ENCODE assay signal across 7 mouse cellular contexts in genomic region chr6:117907301-117907978, GRCm38 (mm10). TPM values are rescaled to one million over a fixed set of nuclear protein-coding genes. Genes with fewer than 3 reads are reported as not detected.
DNase-seq lines count a peak whose midpoint lies in the region; ATAC-seq and TF ChIP-seq lines count a peak whose summit lies in the region.

No protein-coding gene starts in this region.

- no peaks in the 10 kb centered on the region for H3K27me3 ChIP-seq in intestine, postnatal 0 days (replicated peaks; ENCODE audit: control insufficient read depth, insufficient read depth, low read length)
- H3K27me3 ChIP-seq in limb, embryonic 13.5 days: no peaks in the 10 kb centered on the region
- H3K27me3 ChIP-seq in midbrain, embryonic 15.5 days (replicated peaks): no peaks in the 10 kb centered on the region

- peak; percentile 78 for ATAC-seq in intestine, postnatal 0 days
- peak; percentile 70 for ATAC-seq in limb, embryonic 13.5 days (ENCODE audit: low FRiP score, low read depth)
- ATAC-seq in midbrain, embryonic 15.5 days (replicated peaks): peak; percentile 51

- under 1% methylated on average over 61 of the region's 77 CpGs for WGBS in intestine, postnatal 0 days
- WGBS in limb, embryonic 13.5 days: under 1% methylated on average over 68 of the region's 77 CpGs
- under 1% methylated on average over 66 of the region's 77 CpGs for WGBS in midbrain, embryonic 15.5 days

- H3K36me3 ChIP-seq in intestine, postnatal 0 days (ENCODE audit: control insufficient read depth, insufficient read depth): no peaks in the 10 kb centered on the region
- no peaks in the 10 kb centered on the region for H3K36me3 ChIP-seq in limb, embryonic 13.5 days
- H3K36me3 ChIP-seq in midbrain, embryonic 15.5 days (replicated peaks): no peaks in the 10 kb centered on the region

- DNase-seq in adrenal gland, postnatal 10 days: peak; percentile 94
- DNase-seq in embryo, embryonic 9.5 days (ENCODE audit: extremely low spot score): peak; percentile 86
- peak; percentile 79 to 90 for DNase-seq in gastrocnemius, postnatal 4 days (ENCODE audit: low spot score in 2 of 2)
- DNase-seq in spleen, postnatal 10 days (ENCODE audit: low spot score in 2 of 2): peak; percentile 81 to 92

- peak overlapping the region; percentile 95 for H3K4me3 ChIP-seq in intestine, postnatal 0 days (ENCODE audit: low read depth, low read length)
- H3K4me3 ChIP-seq in limb, embryonic 13.5 days: peak overlapping the region; percentile 99
- peak overlapping the region; percentile 71 for H3K4me3 ChIP-seq in midbrain, embryonic 15.5 days

- peak overlapping the region; percentile 99 for H3K9ac ChIP-seq in intestine, postnatal 0 days (ENCODE audit: low read depth, low read length)
- H3K9ac ChIP-seq in limb, embryonic 13.5 days: peak overlapping the region; percentile 98
- H3K9ac ChIP-seq in midbrain, embryonic 15.5 days: peak overlapping the region; percentile 68

- H3K9me3 ChIP-seq in intestine, postnatal 0 days (ENCODE audit: control insufficient read depth): no peaks in the 10 kb centered on the region
- no peaks in the 10 kb centered on the region for H3K9me3 ChIP-seq in limb, embryonic 13.5 days
- H3K9me3 ChIP-seq in midbrain, embryonic 15.5 days: no peaks in the 10 kb centered on the region

- H3K27ac ChIP-seq in intestine, postnatal 0 days (ENCODE audit: low read depth, low read length): peak overlapping the region; percentile 99
- peak overlapping the region; percentile 96 for H3K27ac ChIP-seq in limb, embryonic 13.5 days
- peak overlapping the region; percentile 94 for H3K27ac ChIP-seq in midbrain, embryonic 15.5 days

- H3K4me2 ChIP-seq in intestine, postnatal 0 days (replicated peaks; ENCODE audit: low read depth): peak overlapping the region; percentile 79
- peak overlapping the region; percentile 81 for H3K4me2 ChIP-seq in limb, embryonic 13.5 days (replicated peaks)
- H3K4me2 ChIP-seq in midbrain, embryonic 15.5 days: peak overlapping the region; percentile 100

- H3K4me1 ChIP-seq in intestine, postnatal 0 days (replicated peaks; ENCODE audit: control insufficient read depth, insufficient read depth, low read length): no peaks in the 10 kb centered on the region
- H3K4me1 ChIP-seq in limb, embryonic 13.5 days: peaks cover 28% of the 10 kb centered on the region
- peaks cover 26% of the 10 kb centered on the region for H3K4me1 ChIP-seq in midbrain, embryonic 15.5 days

- no peak; the same call in 1 of the 2 replicates for TF ChIP-seq CTCF in intestine, postnatal 0 days (IDR thresholded peaks at IDR 0.05; ENCODE audit: low read depth)

RNA-seq across cellular contexts. Expression of gene Hnrnpf, which starts 7.3 kb away (rescaled TPM):
- 100 to 1,000 TPM; 424 to 432 TPM for total RNA-seq in adrenal gland, postnatal 10 days (2021)
- total RNA-seq in gastrocnemius, postnatal 4 days (2021): 100 to 1,000 TPM; 299 to 333 TPM
- 340 and 353 TPM in 2 replicates for polyA plus RNA-seq in intestine, postnatal 0 days (2015; fragmentation: Nextera tagmentation; extraction: Ambion mirVana)
- polyA plus RNA-seq in limb, embryonic 13.5 days (2015; fragmentation: Nextera tagmentation; extraction: Ambion mirVana): 668 and 681 TPM in 2 replicates
- 258 and 279 TPM in 2 replicates for polyA plus RNA-seq in midbrain, embryonic 15.5 days (2015; fragmentation: Nextera tagmentation; extraction: Ambion mirVana)

RNA-seq across cellular contexts. Expression of gene Fxyd4, which starts 30.1 kb away (rescaled TPM):
- total RNA-seq in adrenal gland, postnatal 10 days (2021): not detected
- not detected for total RNA-seq in gastrocnemius, postnatal 4 days (2021)
- 0.27 and 0.55 TPM in 2 replicates for polyA plus RNA-seq in intestine, postnatal 0 days (2015; fragmentation: Nextera tagmentation; extraction: Ambion mirVana)
- 2.7 and 4.7 TPM in 2 replicates for polyA plus RNA-seq in limb, embryonic 13.5 days (2015; fragmentation: Nextera tagmentation; extraction: Ambion mirVana)
- polyA plus RNA-seq in midbrain, embryonic 15.5 days (2015; fragmentation: Nextera tagmentation; extraction: Ambion mirVana): 2.8 and 4.7 TPM in 2 replicates

RNA-seq across cellular contexts. Expression of gene Zfp239, which starts 45.5 kb away (rescaled TPM):
- 1 to 10 TPM; 1.9 to 2.7 TPM for total RNA-seq in adrenal gland, postnatal 10 days (2021)
- 1 to 10 TPM in 1 of 2 experiments, under 1 TPM in 1; 0.80 to 1.2 TPM for total RNA-seq in gastrocnemius, postnatal 4 days (2021)
- 2.9 and 3.1 TPM in 2 replicates for polyA plus RNA-seq in intestine, postnatal 0 days (2015; fragmentation: Nextera tagmentation; extraction: Ambion mirVana)
- 14.4 and 16.3 TPM in 2 replicates for polyA plus RNA-seq in limb, embryonic 13.5 days (2015; fragmentation: Nextera tagmentation; extraction: Ambion mirVana)
- 14.4 and 16.5 TPM in 2 replicates for polyA plus RNA-seq in midbrain, embryonic 15.5 days (2015; fragmentation: Nextera tagmentation; extraction: Ambion mirVana)

Comparison
In these comparisons a context has a peak if more than half of its experiments do, and no peak if none do; other contexts are left out.
1. Peak in every context shown above with its lines: DNase-seq, ATAC-seq, H3K4me3 ChIP-seq and H3K27ac ChIP-seq.